Mouse (Mus musculus): ENCODE results near the gene Psap. TPM values are rescaled to one million over a fixed set of nuclear protein-coding genes. Genes with fewer than 3 reads are reported as not detected.

The Psap gene
- total RNA-seq, 1 experiment: 365 TPM

DNA sequence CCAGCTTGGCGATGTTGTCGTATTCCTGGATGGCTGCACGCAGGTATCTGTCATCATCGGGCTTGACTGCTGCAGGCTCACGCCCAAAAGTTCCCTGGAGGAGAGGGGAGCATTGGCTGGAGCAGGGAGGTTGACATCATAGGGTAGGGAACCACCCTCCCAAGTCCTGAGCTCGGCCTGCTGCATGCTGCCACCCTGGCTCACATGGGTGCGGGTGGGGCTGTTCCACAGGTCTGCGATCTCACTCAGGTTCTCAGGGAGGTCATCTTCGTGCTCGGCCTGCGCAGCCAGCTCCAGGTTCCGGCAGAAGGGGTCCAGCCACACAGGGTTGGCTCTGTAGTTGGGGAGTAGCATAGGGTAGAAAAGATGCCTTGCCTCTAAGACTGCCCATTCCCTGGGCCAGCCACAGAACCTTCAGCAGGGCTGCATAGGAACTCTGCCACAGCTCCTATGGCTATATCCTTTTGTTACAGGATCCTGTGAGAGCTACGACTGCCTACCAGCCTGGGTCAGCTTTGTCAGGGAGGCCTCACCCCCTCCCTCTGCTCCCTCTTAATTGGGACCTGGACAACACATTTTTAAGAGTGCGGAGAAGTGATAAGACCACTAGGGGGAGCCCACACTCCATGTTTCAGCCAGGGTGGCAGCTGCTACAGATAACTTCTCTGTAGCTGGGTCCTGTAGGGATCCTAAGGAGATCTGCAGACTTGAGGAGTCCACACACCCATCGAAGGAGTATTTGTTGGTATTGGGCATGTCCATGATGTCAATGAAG is 27.6 kb downstream of the Psap start:
- in situ Hi-C loops (cut with MboI; ENCODE audit: low sequenced_read_pairs in 2 of 2, unreplicated experiment in 2 of 2): loop anchor here in 1 of 2 experiments (10.0 kb wide), 2 partner anchors 100 to 450 kb away; partner anchors contain the start of gene Slc29a3
- Histone ChIP-seq H3K9ac (ENCODE audit: insufficient read depth, low read depth, low read length, poor library complexity, severe bottlenecking) (no peak overlapping the region), H3K4me3 (ENCODE audit: insufficient read depth in 1 of 2, low read depth in 1 of 2, low read length in 2 of 2, poor library complexity in 1 of 2, severe bottlenecking in 1 of 2) (no peak overlapping the region), H3K9me3 (ENCODE audit: control insufficient read depth, insufficient read depth, low read depth, low read length) (no peaks in the 10 kb centered on the region), H3K27ac (ENCODE audit: insufficient read depth, low read depth, low read length, poor library complexity, severe bottlenecking) (no peak overlapping the region), H3K36me3 (ENCODE audit: control insufficient read depth, insufficient read depth, low read length, poor library complexity, severe bottlenecking) (peaks cover 17% of the 10 kb centered on the region), H3K4me1 (ENCODE audit: control insufficient read depth in 2 of 2, insufficient read depth in 2 of 2, low read length in 2 of 2, poor library complexity in 1 of 2) (peaks cover 0 to 3% of the 10 kb centered on the region in 2 experiments; a peak in 1 of 4 replicates)
- TF ChIP-seq HCFC1 (IDR thresholded peaks at IDR 0.05; ENCODE audit: borderline replicate concordance, insufficient read depth, low read length) (no peak), ZC3H11A (IDR thresholded peaks at IDR 0.05; ENCODE audit: borderline replicate concordance, low read depth, low read length) (peak; percentile 86), ZNF384 (IDR thresholded peaks at IDR 0.05; ENCODE audit: low read depth, low read length) (no peak), CHD2 (IDR thresholded peaks at IDR 0.05; ENCODE audit: low read depth, low read length) (no peak), MAFK (IDR thresholded peaks at IDR 0.05; ENCODE audit: insufficient read depth, low read depth, low read length) (no peak)
- peak; percentile 80 for DNase-seq (ENCODE audit: low read depth, low spot score)

DNA sequence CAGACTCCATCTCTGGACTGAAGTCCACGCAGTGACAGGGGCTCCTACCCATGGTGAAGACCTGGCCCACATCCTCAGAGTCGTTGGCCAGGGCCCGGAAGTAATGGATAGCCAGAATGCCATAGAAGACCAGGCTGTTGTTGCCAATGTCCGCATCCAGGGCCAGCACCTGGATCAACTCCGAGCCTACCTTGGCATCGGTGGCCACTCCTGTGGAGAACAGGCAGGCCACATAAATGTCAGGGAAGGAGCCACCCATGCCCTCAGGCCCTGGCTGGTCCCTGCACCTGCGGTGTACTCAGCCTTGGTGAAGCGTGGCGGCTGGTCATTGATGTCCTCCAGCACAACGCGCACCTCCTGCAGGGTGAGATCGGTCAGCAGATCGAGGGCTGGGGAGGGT is 33.2 kb downstream of the Psap start:
- no peak for DNase-seq (ENCODE audit: low read depth, low spot score)
- TF ChIP-seq HCFC1 (IDR thresholded peaks at IDR 0.05; ENCODE audit: borderline replicate concordance, insufficient read depth, low read length): no peak
- TF ChIP-seq ZNF384 (IDR thresholded peaks at IDR 0.05; ENCODE audit: low read depth, low read length): no peak
- TF ChIP-seq ZC3H11A (IDR thresholded peaks at IDR 0.05; ENCODE audit: borderline replicate concordance, low read depth, low read length): no peak
- TF ChIP-seq MAFK (IDR thresholded peaks at IDR 0.05; ENCODE audit: insufficient read depth, low read depth, low read length): no peak
- no peak for TF ChIP-seq CHD2 (IDR thresholded peaks at IDR 0.05; ENCODE audit: low read depth, low read length)
- peaks cover 0 to 3% of the 10 kb centered on the region in 2 experiments; a peak in 1 of 4 replicates for H3K4me1 ChIP-seq (ENCODE audit: control insufficient read depth in 2 of 2, insufficient read depth in 2 of 2, low read length in 2 of 2, poor library complexity in 1 of 2)
- no peaks in the 10 kb centered on the region for H3K36me3 ChIP-seq (ENCODE audit: control insufficient read depth, insufficient read depth, low read length, poor library complexity, severe bottlenecking)
- in situ Hi-C loops (cut with MboI; ENCODE audit: low sequenced_read_pairs in 2 of 2, unreplicated experiment in 2 of 2): no loop called here
- H3K27ac ChIP-seq (ENCODE audit: insufficient read depth, low read depth, low read length, poor library complexity, severe bottlenecking): no peak overlapping the region
- H3K4me3 ChIP-seq (ENCODE audit: insufficient read depth in 1 of 2, low read depth in 1 of 2, low read length in 2 of 2, poor library complexity in 1 of 2, severe bottlenecking in 1 of 2): no peak overlapping the region
- H3K9me3 ChIP-seq (ENCODE audit: control insufficient read depth, insufficient read depth, low read depth, low read length): no peaks in the 10 kb centered on the region
- H3K9ac ChIP-seq (ENCODE audit: insufficient read depth, low read depth, low read length, poor library complexity, severe bottlenecking): no peak overlapping the region

DNA sequence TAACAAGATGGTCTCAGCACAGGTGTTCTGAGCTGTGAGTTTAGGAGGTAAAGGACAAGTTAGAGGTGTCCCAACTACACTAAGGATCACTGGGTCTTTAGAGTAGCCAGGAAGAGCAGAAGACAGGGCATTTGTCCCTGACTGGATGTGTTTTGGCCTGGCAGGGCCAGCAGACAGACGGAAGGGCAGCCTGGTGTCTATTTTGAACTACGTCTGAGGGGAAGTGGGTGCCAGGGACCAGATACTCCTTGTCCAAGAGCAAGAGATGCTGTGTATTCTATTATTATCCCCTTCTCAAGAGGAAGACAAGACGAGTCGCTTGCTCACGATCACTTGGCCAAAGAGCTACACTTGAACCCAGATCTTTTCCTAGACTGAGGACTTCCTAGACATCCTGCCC is 36.2 kb downstream of the Psap start:
- in situ Hi-C loops (cut with MboI; ENCODE audit: low sequenced_read_pairs in 2 of 2, unreplicated experiment in 2 of 2): no loop called here
- no peaks in the 10 kb centered on the region for H3K4me1 ChIP-seq (ENCODE audit: control insufficient read depth in 2 of 2, insufficient read depth in 2 of 2, low read length in 2 of 2, poor library complexity in 1 of 2)
- no peak overlapping the region for H3K27ac ChIP-seq (ENCODE audit: insufficient read depth, low read depth, low read length, poor library complexity, severe bottlenecking)
- H3K36me3 ChIP-seq (ENCODE audit: control insufficient read depth, insufficient read depth, low read length, poor library complexity, severe bottlenecking): no peaks in the 10 kb centered on the region
- DNase-seq (ENCODE audit: low read depth, low spot score): no peak
- no peaks in the 10 kb centered on the region for H3K9me3 ChIP-seq (ENCODE audit: control insufficient read depth, insufficient read depth, low read depth, low read length)
- no peak overlapping the region for H3K9ac ChIP-seq (ENCODE audit: insufficient read depth, low read depth, low read length, poor library complexity, severe bottlenecking)
- H3K4me3 ChIP-seq (ENCODE audit: insufficient read depth in 1 of 2, low read depth in 1 of 2, low read length in 2 of 2, poor library complexity in 1 of 2, severe bottlenecking in 1 of 2): no peak overlapping the region
- TF ChIP-seq CHD2 (IDR thresholded peaks at IDR 0.05; ENCODE audit: low read depth, low read length) (no peak), ZC3H11A (IDR thresholded peaks at IDR 0.05; ENCODE audit: borderline replicate concordance, low read depth, low read length) (no peak), HCFC1 (IDR thresholded peaks at IDR 0.05; ENCODE audit: borderline replicate concordance, insufficient read depth, low read length) (no peak)

GRCm38 (mm10) chr10:60316166-60316565 is 38.7 kb downstream of the Psap start:
- in situ Hi-C loops (cut with MboI; ENCODE audit: low sequenced_read_pairs in 2 of 2, unreplicated experiment in 2 of 2): no loop called here

More at GRCm38 (mm10) chr10:60316166-60316565, 38.7 kb downstream of the Psap start:
- no peak for DNase-seq (ENCODE audit: low read depth, low spot score)
- Histone ChIP-seq H3K36me3 (ENCODE audit: control insufficient read depth, insufficient read depth, low read length, poor library complexity, severe bottlenecking) (no peaks in the 10 kb centered on the region), H3K27ac (ENCODE audit: insufficient read depth, low read depth, low read length, poor library complexity, severe bottlenecking) (no peak overlapping the region), H3K4me3 (ENCODE audit: insufficient read depth in 1 of 2, low read depth in 1 of 2, low read length in 2 of 2, poor library complexity in 1 of 2, severe bottlenecking in 1 of 2) (no peak overlapping the region), H3K9ac (ENCODE audit: insufficient read depth, low read depth, low read length, poor library complexity, severe bottlenecking) (no peak overlapping the region), H3K9me3 (ENCODE audit: control insufficient read depth, insufficient read depth, low read depth, low read length) (no peaks in the 10 kb centered on the region), H3K4me1 (ENCODE audit: control insufficient read depth in 2 of 2, insufficient read depth in 2 of 2, low read length in 2 of 2, poor library complexity in 1 of 2) (no peaks in the 10 kb centered on the region)
- TF ChIP-seq CHD2 (IDR thresholded peaks at IDR 0.05; ENCODE audit: low read depth, low read length) (no peak), ZC3H11A (IDR thresholded peaks at IDR 0.05; ENCODE audit: borderline replicate concordance, low read depth, low read length) (no peak), ZNF384 (IDR thresholded peaks at IDR 0.05; ENCODE audit: low read depth, low read length) (no peak), MAFK (IDR thresholded peaks at IDR 0.05; ENCODE audit: insufficient read depth, low read depth, low read length) (no peak), HCFC1 (IDR thresholded peaks at IDR 0.05; ENCODE audit: borderline replicate concordance, insufficient read depth, low read length) (no peak)

Measured in ES-E14 (cell line).